Mouse (Mus musculus): Measurements from ENCODE around the gene Dclre1a. TPM values are rescaled to one million over a fixed set of nuclear protein-coding genes. Genes with fewer than 3 reads are reported as not detected.

Gene Dclre1a
- polyA plus RNA-seq (2012; rRNA removed): 8.6 and 9.5 TPM in 2 replicates

DNA sequence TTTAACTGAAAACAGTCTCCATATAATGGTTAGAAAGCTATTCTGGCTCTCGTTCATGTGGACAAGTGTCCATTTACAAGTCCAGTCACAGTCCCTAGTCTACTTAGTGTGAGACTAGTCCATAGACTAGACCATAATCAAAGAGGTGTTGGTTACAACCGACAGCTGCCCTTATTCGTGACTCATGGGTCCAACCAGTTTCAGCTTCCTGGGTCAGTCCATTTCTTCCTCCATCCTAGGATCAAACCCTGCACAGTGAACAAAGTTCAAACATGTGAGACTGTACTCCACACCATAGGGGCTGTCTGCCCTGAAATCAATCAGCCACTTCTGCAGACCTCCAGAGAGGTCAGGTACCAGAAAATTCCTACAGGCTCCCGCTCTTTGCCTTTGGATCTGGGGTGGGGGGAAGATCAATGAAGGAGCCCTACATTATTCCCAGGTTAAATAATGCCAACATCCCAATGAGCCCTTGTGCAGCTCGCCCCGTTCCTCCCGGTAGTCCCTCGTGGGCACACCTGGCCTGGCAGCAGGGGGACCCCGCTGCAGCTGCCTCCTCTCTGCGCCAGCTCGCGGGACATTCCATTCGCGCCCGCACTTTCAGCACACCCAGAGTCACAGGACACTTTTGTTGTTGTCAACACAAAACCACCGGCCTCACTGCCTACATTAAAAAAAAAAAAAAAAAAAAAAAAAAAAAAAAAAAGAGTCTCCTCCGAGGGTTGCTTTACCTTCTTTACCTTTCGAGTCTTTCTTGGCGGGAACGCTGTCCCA, at the start of gene Dclre1a:
Gene Dclre1a, minus strand, starts transcription at position 767 of the 774 bp plus-strand sequence.
- peak; percentile 53 for DNase-seq (ENCODE audit: low spot score)

DNA sequence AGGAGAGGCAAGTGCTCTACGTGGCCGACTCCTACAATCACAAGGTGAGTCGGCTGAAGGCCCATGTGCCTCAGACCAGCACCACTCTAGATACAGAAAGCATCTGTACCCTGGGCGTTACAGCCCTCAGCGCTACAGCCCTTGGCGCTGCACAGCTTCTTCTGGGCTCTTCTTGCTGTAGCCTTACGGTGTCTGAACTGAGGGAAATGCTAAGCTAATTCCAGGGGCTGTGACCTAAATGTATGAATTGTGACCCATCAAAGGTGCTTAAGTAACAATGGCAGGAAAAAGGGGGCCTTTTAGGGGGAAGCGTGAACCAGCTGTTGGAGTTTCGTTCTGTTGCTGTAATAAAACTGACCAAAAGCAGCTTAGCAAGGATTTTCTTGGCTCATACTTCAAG, 44.5 kb upstream of the Dclre1a start:
- no peak for DNase-seq (ENCODE audit: low spot score)

DNA sequence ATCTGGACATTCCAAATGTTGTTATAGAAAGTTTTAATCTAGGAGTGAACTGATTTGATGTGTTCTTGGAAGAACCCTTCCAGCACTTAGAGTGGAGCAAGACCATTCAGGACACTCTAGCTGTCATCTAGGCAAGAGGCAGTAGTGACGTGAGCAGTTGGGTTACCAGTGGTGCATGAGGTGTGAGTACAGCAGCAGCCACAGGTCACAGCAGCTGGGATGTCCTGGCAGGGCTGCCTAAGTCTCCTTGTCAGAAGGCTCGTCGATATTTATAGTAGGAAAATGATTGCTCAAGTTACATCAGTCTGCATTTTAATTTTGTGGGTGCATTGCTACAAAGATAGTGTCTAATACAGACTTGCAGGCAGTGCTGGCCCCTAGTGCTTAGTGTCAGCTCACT, 42.2 kb upstream of the Dclre1a start:
- no peak for DNase-seq (ENCODE audit: low spot score)

DNA sequence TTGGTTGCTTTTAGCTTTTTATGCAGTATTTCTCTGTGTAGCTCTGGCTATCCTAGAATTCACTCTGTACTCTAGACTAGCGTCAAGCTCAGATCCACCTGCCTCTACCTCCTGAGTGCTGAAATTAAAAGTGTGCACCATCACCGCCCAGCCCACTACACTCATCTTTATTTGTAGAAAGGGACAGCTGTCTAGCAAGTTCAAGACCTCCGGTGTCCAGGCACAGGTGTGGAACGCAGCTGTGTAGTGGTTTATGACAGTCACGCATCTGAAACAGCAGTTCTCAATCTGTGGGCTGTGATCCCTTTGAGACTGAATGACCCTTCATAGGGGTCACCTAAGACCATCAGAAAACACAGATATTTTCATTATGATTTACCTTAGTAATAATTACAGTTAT, 41.4 kb upstream of the Dclre1a start:
- no peak for DNase-seq (ENCODE audit: low spot score)

DNA sequence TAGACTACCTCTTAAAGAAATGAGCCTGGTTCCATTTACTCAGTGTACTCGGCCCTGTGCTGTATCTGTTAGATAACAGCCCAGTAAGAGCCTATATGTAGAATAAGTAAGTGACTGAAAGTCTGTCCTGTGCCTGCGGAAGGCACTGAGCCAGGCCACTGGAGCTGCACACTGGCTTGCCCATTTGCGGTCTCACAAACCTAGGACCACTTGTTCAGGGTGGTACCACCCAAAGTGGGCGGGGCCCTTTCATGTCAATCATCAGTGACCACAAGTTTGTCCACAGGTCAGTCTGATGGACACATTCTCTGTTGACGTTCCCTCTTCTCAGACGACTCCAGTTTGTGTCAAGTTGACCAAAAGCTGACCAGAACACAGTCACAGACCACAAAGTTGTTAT, 41.0 kb upstream of the Dclre1a start:
- DNase-seq (ENCODE audit: low spot score): no peak

DNA sequence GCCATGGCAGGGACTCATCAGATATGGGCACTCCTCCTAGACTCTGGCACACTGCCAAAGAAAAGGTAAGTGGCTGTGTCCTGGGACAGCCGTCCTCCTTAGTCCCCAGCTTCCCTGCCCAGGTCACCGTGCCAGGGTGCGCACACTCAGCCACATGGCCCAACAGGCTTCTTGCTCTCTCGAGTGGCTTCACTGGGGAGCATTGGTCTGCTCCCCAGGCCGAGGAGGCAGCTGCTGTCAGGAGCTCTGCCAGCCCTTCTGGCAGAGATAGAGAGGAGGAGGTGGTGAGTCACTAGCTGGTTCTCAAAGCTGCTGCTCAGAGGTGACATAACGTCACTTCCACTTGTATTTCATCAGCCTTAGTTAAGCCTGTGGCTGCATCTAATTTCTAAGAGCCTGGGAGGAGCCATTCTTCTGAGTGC, 40.2 kb upstream of the Dclre1a start:
- peak; percentile 44 for DNase-seq (ENCODE audit: low spot score)

DNA sequence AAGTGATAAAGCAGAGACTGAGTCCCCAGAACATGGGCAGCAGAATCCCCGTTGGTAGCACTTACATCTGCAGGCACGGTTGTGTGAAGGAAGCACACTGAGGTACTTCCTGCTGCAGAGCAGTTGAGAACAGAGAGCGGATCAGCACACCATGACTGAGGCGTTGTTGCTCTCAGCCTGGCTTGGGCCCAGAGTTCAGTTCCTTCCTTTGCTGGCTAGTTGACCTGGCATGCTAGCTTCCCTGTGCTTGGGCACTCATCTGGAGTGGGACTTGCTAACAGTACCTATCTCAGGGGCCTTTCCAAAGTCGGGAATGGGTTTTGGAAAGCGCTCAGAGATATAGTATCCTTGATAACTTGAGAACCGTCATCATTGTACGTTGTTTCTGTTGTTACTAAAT, 38.3 kb upstream of the Dclre1a start:
- DNase-seq (ENCODE audit: low spot score): no peak

DNA sequence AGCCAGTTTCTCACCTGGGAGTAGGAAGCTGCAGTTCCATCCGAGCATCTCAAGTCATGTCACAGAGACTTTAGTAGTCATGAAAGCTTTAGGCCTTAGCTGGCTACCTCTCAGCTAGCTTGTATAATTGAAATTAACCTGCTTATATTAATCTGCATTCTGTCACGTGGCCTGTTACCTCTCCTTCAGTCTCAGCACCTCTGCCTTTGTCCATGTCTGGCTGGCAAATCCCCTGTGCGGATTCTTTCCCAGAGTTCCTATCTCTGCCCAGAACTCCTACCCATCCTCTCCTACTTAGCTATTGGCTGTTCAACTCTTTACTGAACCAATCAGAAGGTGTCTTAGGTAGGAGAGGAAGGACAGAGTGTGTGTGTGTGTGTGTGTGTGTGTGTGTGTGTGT, 36.3 kb upstream of the Dclre1a start:
- no peak for DNase-seq (ENCODE audit: low spot score)

DNA sequence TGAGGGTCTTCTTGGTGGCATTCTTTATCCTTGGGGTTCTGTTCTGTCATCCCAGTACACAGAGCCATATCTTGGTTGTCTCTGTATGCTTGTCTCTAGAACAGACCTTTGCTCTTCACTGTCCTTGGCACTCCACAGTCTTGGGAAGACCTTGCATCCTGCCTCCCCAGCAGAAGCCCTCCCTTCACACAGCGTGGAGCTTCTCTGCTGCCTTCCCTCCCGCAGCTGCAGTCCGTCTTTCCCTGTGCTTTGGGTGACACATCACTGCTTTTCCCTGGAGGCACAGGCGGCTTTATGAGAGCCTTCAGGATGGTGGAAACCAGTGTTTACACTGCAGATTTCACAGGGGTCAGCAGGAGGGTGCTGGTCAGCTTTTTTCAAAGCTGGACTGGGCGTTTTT, 35.8 kb upstream of the Dclre1a start:
- no peak for DNase-seq (ENCODE audit: low spot score)

DNA sequence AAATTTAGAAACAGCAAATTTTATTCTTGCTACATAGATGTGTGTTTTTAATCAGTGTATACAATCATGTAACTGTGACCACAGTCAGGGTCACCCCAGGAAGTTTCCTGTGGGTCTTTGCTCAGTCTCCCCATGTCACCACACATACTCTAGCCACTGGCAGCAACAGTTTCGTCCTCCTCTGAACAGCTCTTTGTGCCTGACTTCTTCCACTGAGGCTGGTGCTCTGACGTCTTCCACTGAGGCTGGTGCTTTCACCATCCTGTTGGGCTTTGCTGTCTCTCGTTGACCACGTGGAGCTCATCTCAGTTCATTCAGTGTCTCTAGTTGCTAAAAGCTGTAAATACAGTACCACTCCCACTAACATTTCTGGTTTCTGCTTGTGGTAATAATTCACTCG, 34.0 kb upstream of the Dclre1a start:
- no peak for DNase-seq (ENCODE audit: low spot score)

DNA sequence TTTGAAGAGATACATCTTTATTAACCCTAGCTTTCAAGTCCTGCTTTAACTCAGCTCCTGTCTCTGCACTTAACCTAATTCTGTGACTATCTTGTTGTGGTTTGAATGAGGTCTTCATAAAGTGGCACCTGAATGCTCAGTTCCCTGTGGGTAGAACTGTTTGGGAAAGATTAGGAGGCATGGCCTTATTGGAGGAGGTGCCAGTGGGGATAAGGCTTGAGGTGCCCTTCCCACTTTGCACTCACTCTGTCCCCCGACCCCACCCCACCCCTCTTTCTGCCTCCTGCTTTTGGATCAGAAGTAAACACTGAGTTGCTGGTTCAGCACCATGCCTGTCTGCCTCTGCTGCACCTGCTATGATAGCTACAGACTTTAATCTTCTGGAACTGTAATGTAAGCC, 29.8 kb upstream of the Dclre1a start:
- DNase-seq (ENCODE audit: low spot score): no peak

DNA sequence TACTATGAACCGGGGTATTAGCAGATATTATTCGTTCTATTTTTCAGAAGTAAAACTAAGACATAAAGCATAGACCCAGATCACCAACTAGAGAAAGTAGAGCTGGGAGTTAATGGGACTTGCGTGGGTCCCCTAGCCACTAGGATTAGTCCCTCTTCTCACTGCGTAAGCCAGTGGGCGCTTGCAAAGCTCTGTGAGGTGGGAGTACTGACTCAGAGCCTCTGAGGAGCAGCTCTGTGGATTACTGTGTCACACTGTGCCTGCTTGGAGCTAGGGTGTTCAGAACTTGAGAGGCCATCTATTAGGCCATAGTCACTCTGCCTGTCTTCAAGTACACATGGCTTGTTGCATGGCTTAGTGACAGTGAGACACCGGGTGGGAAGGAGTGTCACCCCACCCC, 25.2 kb upstream of the Dclre1a start:
- no peak for DNase-seq (ENCODE audit: low spot score)

DNA sequence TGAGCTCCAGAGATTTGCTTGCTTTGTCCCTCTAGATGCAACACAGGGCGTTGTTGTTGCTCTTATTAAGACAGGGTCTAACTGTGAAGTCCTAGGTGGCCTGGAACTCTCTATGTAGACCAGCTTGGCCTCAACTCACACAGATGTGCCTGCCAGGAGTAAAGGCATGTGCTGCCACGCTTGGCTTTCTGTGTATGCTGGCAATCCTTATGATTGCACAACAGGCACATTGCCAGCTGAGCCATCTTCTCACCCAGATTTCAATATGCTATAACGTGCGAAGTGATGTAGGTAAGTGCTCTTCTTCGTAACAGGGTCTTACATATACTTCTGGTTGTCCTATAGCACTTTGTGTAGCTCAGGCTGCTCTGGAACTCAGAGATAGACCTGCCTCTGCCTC, 23.9 kb upstream of the Dclre1a start:
- no peak for DNase-seq (ENCODE audit: low spot score)

DNA sequence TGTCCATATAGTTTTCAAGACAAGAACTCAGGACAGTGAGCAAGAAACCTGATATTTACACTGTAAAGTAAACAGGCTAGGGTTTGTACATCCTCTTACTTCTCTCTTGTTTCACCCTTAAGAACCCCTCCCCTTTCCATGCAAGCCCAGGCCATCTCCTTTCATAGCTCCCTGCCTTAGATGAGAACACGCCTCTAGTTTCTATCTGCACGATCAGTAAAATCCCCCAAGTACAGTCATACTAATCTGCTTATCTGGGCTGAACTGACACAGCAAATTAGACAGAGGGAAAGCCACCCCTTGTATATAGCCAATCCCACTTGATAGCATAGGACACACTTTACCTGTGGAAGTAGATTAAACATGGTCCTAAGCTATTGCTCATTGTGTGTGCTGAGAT, 23.2 kb upstream of the Dclre1a start:
- no peak for DNase-seq (ENCODE audit: low spot score)

DNA sequence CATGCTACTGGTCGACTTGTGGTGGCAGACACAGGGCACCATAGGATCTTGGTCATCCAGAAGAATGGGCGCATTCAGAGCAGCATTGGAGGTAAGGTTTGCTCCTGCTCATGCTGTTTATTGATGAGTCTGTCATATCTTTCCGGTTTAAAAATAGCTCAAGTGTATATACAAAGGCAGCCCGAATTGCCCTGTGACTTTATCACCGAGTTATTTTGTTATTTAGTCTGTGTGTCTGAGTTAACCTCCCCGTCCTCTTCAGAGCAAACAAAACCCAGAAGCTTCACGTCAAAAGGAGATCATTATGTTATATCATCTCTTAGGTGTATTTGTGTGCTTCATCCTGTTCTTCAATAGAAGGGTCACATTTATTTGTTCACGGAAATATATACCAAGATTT, 22.8 kb upstream of the Dclre1a start:
- DNase-seq (ENCODE audit: low spot score): no peak

DNA sequence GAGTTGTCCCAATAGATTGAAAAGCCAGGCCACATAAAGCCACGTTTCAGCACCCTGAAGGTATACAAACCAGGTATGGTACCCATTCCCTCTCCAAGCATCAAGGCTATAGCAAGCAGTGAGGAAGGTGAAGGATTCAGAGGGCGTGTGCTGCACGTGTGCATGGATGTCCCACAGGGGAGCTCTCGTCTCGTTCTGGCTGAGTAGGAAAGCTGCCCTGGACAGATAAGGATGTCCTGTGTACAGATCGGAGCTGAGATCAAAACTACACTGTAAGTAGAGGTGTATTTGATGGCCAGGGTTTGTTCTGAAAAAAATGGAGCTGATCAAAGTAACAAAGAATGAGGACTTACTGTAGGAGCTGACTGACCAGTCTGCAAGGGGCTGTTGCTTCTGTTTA, 18.9 kb upstream of the Dclre1a start:
- no peak for DNase-seq (ENCODE audit: low spot score)

DNA sequence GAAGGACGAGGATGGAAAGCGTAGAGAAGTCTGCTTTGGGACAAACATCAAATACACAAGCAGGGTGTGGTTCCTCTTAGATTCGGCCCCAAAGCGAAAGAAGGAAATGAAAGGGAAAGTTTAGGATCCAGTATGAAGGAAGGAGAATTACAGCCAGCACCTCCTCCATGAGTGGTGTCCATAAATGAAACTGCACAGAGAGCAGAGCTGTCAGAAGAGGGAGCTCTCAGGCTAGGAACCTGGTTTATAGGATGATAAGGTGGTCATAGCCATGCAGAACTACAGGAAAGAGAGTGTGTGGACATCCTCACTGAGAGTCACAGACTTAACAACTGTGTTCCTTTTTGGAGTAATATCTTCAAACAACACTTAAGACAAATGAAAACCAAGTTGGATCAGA, 18.0 kb upstream of the Dclre1a start:
- no peak for DNase-seq (ENCODE audit: low spot score)

DNA sequence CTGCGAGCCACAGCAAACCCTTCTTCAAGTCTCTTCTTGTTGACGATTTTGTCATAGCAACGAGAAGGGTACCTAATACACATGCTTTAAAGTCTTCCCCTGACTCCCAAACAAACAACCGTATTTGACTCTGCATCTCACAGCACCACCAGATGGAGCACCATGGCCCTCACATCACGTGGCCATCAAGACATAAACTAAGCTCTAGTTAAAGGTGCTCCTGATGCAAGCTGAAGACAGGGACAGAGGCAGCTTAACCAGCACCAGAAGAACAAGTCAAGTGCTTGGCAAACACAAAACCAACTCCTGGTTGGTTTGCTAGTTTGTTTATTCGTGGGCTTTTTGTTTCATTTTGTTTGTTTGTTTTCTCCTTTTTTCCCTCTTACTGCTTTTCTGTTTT, 17.3 kb upstream of the Dclre1a start:
- no peak for DNase-seq (ENCODE audit: low spot score)

DNA sequence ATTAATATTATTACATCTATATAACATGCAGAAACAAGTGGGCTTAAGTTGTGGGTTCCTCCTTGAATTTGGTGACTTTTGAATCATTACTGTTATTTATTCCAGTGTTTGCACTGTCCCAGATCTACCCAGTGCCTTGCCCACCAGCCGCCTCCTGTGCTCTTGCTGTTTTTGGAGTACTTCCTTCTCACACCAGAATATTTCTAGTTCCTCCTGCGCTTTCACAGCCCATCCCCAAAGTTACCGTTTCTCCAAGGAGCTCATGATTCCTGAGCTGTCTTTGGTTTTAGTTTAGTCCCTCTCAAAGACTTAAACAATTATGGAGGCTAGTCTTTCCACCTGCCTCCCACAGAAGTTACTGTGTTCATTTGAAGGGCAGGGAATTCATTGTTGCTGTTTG, 15.4 kb upstream of the Dclre1a start:
- DNase-seq (ENCODE audit: low spot score): no peak

DNA sequence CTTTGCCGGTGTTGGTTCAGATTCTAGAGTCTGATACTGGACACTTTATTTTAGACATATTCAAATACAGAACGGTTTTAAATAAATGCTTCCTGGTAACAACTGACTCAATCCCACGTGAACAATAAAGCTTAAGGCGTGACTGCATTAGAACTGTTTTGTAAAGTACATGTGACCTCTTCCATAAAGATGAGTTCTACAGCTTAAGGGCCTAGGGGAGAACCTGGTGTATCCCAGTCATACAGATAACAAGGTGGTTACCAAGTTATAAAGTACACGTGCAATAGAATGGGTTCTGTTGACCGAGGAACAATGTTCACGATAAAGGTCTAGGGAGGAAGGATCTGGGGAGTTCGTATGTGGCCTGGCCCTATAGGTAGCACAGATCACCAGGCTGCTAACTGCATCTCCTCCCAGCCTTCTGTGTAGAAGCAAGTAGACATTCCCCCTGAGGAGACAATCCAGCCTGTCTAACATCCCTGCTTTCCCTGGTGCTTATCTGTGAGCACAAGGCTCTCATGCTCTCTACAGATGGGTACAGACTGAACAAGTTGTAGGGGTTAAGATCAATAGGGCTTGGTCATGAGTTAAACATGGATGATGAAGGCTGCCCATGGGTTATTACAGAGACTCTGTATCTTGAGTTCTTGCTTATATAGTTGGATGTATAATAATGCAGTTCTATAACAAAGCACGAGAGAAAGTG, 14.6 kb upstream of the Dclre1a start:
- no peak for DNase-seq (ENCODE audit: low spot score)

DNA sequence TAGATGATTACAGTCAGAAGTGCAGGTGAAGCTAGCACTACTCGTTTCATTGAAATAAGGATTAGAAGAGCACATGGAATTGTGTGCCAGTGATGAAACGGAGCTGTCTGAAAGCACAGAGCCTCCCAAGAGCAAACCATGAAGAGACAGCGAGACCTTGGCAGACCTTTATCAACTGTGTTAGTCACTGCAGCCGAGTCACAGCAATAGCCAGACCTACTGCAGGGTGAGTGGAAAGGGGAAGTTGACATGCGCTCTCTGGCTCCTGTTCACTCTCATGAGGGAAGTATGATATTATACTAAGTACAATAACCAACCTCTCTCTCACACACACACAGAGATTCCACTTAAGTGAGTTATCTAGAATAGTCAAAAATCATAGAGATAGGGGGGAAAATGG, 8.0 kb upstream of the Dclre1a start:
- DNase-seq (ENCODE audit: low spot score): no peak

DNA sequence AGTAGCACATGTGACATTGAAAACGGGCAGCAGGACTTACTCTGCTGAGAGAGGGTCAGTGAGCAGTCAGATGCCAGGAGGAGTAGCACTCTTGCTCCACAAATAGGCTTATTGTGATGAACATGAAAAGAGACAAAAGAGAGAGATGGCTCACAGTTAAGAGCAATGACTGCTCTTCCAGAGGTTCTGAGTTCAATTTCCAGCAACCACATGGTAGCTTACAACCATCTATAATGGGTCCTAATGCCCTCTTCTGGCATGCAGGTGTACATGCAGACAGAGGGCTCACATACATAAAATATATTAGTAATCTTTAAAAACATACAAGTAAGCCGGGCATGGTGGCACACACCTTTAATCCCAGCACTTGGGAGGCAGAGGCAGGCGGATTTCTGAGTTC, 5.2 kb upstream of the Dclre1a start:
- no peak for DNase-seq (ENCODE audit: low spot score)

DNA sequence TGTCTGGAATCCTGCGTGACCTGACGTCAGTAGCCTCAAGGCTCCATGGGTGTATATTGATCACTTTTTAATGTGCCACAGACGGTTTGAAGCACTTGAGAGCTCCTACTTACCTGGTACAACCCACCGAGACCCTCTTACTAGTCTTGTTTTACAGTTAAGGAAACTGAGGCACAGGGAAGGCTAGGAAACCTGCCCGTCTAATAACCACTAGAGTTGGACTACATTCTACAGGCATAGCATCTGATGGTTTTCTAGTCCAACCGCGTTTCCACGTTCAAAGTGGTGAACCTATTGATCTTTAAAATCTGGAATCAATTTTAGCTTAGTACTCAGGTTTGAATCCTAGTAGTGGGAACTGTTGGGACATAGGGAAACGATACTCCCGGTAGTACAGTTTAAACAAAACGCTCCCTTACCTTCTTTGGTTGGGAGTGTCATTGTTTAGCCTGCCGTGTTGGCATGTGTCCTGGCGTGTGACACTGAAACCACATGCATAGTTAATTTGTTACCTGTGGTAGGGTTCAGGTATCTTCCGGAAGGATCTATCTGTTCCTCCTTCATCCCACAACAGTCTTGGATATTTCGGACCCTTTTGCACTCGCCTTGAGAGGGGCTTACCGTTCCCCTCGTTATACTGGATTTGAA, 1.1 kb upstream of the Dclre1a start:
- no peak for DNase-seq (ENCODE audit: low spot score)

All from urinary bladder, adult 2 months (tissue).